Mouse (Mus musculus) erythroblast, embryonic 14.5 days (primary cell): ENCODE measurements around the gene Olfr1032.
"Not testable (repeated sequence)": the region's sequence is repeated elsewhere in the genome, so short reads cannot be mapped to it uniquely, and the experiment has no call there.

Experiments used
- GATA1 ChIP-seq: IDR thresholded peaks from 2 replicates; pipeline ENCODE4 v1.6.1; 2012; ENCODE audit warnings: low read length, inconsistent platforms, mixed read lengths
- TAL1 ChIP-seq: IDR thresholded peaks from 3 replicates; pipeline ENCODE4 v1.6.1; 2012; ENCODE audit warnings: low read length, inconsistent platforms, mixed read lengths

DNA sequence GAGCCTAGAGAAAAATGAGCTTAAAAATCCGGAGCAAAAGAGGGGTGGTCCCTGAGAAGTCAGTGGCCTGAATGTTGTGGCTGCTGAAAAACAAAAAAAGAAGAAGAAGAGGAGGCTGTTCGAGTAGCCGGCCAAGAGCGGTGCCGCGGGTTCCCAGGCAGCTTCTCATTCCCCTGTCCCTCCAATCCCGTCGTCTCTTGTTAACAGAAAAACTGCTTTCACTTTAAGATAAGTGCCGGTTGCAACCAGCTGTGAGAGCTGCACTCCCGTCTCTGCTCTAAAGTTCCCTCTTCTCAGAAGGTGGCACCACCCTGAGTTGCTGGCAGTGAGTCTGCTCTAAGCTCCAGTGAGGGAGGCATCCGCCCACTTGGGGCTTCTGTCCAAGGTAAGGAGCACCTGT is 15.1 kb downstream of the Olfr1032 start, which contains the start of gene Olfr1033:
- TF ChIP-seq GATA1, TAL1: not testable (repeated sequence)
